Mouse (Mus musculus): ENCODE data around the gene Wbp1. TPM values are rescaled to one million over a fixed set of nuclear protein-coding genes. Genes with fewer than 3 reads are reported as not detected.

The Wbp1 gene
- polyA plus RNA-seq, 1 experiment from 2014 or later: 94.5 TPM

DNA sequence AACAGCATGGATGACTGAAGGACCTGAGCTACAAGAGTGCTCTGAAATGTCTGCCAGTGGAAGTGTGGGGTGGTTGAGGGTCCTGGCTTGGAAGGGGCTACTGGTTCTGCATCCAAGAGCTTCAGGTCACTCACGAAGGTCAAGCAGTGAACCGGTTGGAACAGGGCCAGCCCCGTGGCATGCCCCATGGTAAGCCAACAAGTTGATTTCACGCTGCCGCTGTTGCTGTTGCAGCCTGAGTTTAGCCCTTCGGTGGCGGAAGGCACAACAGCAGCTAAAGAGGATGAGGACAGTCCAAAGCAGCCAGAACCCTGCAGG lies 1.7 kb downstream of the Wbp1 start:
- no peak overlapping the region for H3K4me2 ChIP-seq (ENCODE audit: low read length)
- H3K36me3 ChIP-seq (ENCODE audit: control insufficient read depth, insufficient read depth, low read length): peaks cover 38% of the 10 kb centered on the region
- peaks cover 20 to 39% of the 10 kb centered on the region in 2 experiments for H3K4me1 ChIP-seq (ENCODE audit: control insufficient read depth in 2 of 2, insufficient read depth in 2 of 2, low read length in 2 of 2)
- H3K4me3 ChIP-seq (ENCODE audit: control insufficient read depth in 1 of 2, insufficient read depth in 1 of 2, low read depth in 1 of 2, low read length in 2 of 2): no peak overlapping the region
- no peak overlapping the region for H3K27ac ChIP-seq (replicated peaks in 1 of 2; ENCODE audit: control insufficient read depth in 1 of 2, insufficient read depth in 1 of 2, low read depth in 2 of 2, low read length in 2 of 2)
- ATAC-seq (ENCODE audit: insufficient number of reproducible peaks, insufficient read depth, low FRiP score, low read depth): no peak
- peak overlapping the region; percentile 79 for H3K9ac ChIP-seq (ENCODE audit: low read length)
- WGBS: 79% methylated on average over 7 of the region's 7 CpGs
- H3K27me3 ChIP-seq (ENCODE audit: control insufficient read depth, insufficient read depth, low read length): no peaks in the 10 kb centered on the region
- H3K9me3 ChIP-seq (ENCODE audit: control insufficient read depth, low read length): no peaks in the 10 kb centered on the region

DNA sequence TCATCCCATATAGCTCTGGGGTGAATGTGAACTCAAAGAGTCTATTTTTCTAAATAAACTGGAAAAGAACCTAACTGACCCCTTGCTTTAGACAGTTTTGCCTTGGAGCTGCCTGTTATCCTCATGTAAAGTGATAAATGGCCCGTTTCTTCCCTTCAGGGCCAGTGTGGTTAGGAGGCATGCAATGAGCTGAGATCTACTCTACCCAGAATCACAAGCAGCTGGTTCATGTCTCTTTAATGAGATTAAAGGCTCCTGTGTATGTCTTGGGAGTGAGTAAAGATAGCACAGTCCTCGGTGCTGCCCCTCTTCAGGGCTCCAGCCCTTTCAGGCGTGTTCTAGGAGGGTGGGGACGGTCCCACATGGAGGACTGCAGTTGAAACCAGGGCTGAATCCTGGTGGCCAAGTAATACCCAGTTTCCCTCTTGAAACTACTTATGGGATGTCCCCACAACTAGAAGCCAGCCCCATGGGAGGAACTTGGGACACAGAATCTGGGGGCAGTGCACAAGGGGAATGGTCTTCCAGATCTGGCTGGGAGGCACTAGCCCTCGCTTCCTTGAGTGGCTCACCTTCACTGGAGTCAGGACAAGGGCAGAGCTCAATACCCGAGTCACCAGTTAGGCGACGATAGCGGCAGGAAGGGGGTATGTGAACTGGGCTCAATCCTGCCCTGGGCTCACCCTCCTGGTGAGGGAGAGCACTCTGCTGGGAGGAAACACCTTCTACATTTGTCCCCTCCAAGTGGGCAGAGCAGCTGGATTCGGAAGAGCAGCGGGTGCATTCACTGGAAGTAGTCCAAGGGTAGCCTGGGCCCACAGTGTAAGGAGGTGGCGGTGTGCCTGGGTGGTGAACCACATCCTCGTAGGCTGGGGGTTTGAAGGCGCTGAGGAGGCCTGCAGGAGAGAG lies 2.3 kb downstream of the Wbp1 start:
- Histone ChIP-seq H3K9me3 (ENCODE audit: control insufficient read depth, low read length) (no peaks in the 10 kb centered on the region), H3K4me3 (ENCODE audit: control insufficient read depth in 1 of 2, insufficient read depth in 1 of 2, low read depth in 1 of 2, low read length in 2 of 2) (no peak overlapping the region), H3K27me3 (ENCODE audit: control insufficient read depth, insufficient read depth, low read length) (no peaks in the 10 kb centered on the region), H3K4me1 (ENCODE audit: control insufficient read depth in 2 of 2, insufficient read depth in 2 of 2, low read length in 2 of 2) (peaks cover 15 to 38% of the 10 kb centered on the region in 2 experiments), H3K9ac (ENCODE audit: low read length) (no peak overlapping the region), H3K36me3 (ENCODE audit: control insufficient read depth, insufficient read depth, low read length) (peaks cover 38% of the 10 kb centered on the region), H3K4me2 (ENCODE audit: low read length) (no peak overlapping the region), H3K27ac (replicated peaks in 1 of 2; ENCODE audit: control insufficient read depth in 1 of 2, insufficient read depth in 1 of 2, low read depth in 2 of 2, low read length in 2 of 2) (no peak overlapping the region)
- no peak for ATAC-seq (ENCODE audit: insufficient number of reproducible peaks, insufficient read depth, low FRiP score, low read depth)
- WGBS: 72% methylated on average over 14 of the region's 14 CpGs

DNA sequence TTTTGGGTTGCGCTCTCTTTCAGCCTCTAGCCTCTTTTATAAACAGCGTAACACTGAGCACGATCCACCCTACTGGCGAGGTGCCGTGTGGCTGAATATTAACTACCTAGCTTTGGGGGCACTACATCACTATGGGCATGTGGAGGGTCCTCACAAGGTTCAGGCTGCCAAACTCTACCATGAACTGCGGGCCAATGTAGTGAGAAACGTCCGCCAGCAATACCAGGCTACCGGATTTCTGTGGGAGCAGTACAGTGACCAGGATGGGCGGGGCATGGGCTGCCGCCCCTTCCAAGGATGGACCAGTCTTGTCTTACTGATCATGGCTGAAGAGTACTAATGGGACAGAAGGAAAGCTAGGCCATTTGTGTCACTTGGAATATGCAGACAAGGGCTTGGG lies 3.0 kb downstream of the Wbp1 start:
- Histone ChIP-seq H3K4me2 (ENCODE audit: low read length) (no peak overlapping the region), H3K4me1 (ENCODE audit: control insufficient read depth in 2 of 2, insufficient read depth in 2 of 2, low read length in 2 of 2) (peaks cover 15 to 35% of the 10 kb centered on the region in 2 experiments), H3K36me3 (ENCODE audit: control insufficient read depth, insufficient read depth, low read length) (peaks cover 36% of the 10 kb centered on the region), H3K4me3 (ENCODE audit: control insufficient read depth in 1 of 2, insufficient read depth in 1 of 2, low read depth in 1 of 2, low read length in 2 of 2) (no peak overlapping the region), H3K9me3 (ENCODE audit: control insufficient read depth, low read length) (no peaks in the 10 kb centered on the region), H3K27ac (replicated peaks in 1 of 2; ENCODE audit: control insufficient read depth in 1 of 2, insufficient read depth in 1 of 2, low read depth in 2 of 2, low read length in 2 of 2) (no peak overlapping the region), H3K9ac (ENCODE audit: low read length) (no peak overlapping the region), H3K27me3 (ENCODE audit: control insufficient read depth, insufficient read depth, low read length) (no peaks in the 10 kb centered on the region)
- WGBS: 82% methylated on average over 11 of the region's 11 CpGs
- ATAC-seq (ENCODE audit: insufficient number of reproducible peaks, insufficient read depth, low FRiP score, low read depth): no peak

DNA sequence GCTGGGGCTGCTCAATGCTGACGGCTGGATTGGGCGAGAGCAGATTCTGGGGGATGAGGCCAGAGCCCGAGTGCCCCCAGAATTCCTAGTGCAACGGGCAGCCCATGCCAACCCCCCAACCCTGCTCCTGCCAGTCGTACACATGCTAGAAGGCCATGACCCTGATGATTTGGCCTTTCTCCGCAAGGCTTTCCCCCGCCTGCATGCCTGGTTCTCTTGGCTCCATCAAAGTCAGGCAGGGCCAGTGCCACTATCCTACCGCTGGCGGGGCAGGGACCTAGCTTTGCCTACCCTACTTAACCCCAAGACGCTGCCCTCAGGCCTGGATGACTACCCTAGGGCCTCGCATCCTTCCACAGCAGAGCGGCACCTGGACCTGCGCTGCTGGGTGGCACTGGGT lies 3.7 kb downstream of the Wbp1 start:
- Histone ChIP-seq H3K27ac (replicated peaks in 1 of 2; ENCODE audit: control insufficient read depth in 1 of 2, insufficient read depth in 1 of 2, low read depth in 2 of 2, low read length in 2 of 2) (no peak overlapping the region), H3K4me3 (ENCODE audit: control insufficient read depth in 1 of 2, insufficient read depth in 1 of 2, low read depth in 1 of 2, low read length in 2 of 2) (no peak overlapping the region), H3K9me3 (ENCODE audit: control insufficient read depth, low read length) (no peaks in the 10 kb centered on the region), H3K4me2 (ENCODE audit: low read length) (no peak overlapping the region), H3K36me3 (ENCODE audit: control insufficient read depth, insufficient read depth, low read length) (peaks cover 32% of the 10 kb centered on the region), H3K9ac (ENCODE audit: low read length) (no peak overlapping the region), H3K27me3 (ENCODE audit: control insufficient read depth, insufficient read depth, low read length) (no peaks in the 10 kb centered on the region), H3K4me1 (ENCODE audit: control insufficient read depth in 2 of 2, insufficient read depth in 2 of 2, low read length in 2 of 2) (peaks cover 15 to 32% of the 10 kb centered on the region in 2 experiments)
- WGBS: 93% methylated on average over 13 of the region's 13 CpGs
- no peak for ATAC-seq (ENCODE audit: insufficient number of reproducible peaks, insufficient read depth, low FRiP score, low read depth)

DNA sequence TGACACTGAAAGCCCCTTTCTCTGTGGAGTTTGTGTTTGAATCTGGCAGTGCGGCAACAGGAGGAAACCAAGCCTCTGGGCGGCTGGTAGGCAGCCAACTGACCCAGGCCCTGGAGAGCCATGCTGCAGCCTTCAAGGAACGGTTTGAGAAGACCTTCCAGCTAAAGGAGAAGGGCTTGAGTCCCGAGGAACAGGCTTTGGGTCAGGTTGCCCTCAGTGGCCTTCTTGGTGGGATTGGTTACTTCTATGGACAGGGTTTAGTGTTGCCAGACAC lies 4.3 kb downstream of the Wbp1 start:
- Histone ChIP-seq H3K36me3 (ENCODE audit: control insufficient read depth, insufficient read depth, low read length) (peaks cover 33% of the 10 kb centered on the region), H3K4me2 (ENCODE audit: low read length) (no peak overlapping the region), H3K9ac (ENCODE audit: low read length) (no peak overlapping the region), H3K27me3 (ENCODE audit: control insufficient read depth, insufficient read depth, low read length) (no peaks in the 10 kb centered on the region), H3K27ac (replicated peaks in 1 of 2; ENCODE audit: control insufficient read depth in 1 of 2, insufficient read depth in 1 of 2, low read depth in 2 of 2, low read length in 2 of 2) (no peak overlapping the region), H3K4me3 (ENCODE audit: control insufficient read depth in 1 of 2, insufficient read depth in 1 of 2, low read depth in 1 of 2, low read length in 2 of 2) (no peak overlapping the region), H3K4me1 (ENCODE audit: control insufficient read depth in 2 of 2, insufficient read depth in 2 of 2, low read length in 2 of 2) (peaks cover 12 to 29% of the 10 kb centered on the region in 2 experiments), H3K9me3 (ENCODE audit: control insufficient read depth, low read length) (no peaks in the 10 kb centered on the region)
- no peak for ATAC-seq (ENCODE audit: insufficient number of reproducible peaks, insufficient read depth, low FRiP score, low read depth)
- WGBS: 89% methylated on average over 4 of the region's 4 CpGs

DNA sequence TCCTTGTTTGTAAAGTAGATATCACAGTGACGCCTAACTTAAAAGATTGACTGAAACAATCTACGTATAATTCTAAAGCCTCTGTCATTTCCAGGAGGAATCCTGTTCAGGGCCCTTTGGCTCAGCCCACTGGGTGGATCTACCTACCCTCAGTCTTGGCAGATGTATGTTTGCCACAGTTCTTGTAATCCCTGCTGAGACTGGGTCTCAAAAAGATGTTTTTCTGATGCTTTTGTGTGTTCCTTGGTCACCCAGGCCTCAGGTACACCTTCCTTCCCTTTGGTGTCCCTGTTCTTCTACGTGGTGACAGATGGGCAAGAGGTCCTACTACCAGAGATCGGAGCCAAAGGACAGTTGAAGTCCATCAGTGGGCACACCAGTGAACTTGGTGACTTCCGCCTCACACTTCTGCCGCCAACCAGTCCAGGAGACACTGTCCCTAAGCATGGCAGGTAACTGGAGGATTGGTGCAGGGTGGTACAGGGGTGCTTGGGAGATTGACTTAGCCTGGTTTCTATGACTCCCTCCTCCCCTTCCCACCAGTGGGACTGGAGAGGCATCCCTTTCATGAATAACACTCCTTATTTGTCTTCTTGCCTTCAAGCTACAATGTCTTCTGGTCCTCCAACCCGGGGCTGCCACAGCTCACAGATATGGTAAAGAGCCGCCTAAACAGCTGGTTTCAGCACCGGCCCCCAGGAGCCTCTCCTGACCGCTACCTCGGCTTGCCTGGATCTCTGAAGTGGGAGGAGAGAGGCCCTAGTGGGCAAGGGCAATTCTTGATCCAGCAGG lies 4.8 kb downstream of the Wbp1 start:
- H3K27me3 ChIP-seq (ENCODE audit: control insufficient read depth, insufficient read depth, low read length): no peaks in the 10 kb centered on the region
- H3K9ac ChIP-seq (ENCODE audit: low read length): peak overlapping the region; percentile 84
- H3K27ac ChIP-seq (replicated peaks in 1 of 2; ENCODE audit: control insufficient read depth in 1 of 2, insufficient read depth in 1 of 2, low read depth in 2 of 2, low read length in 2 of 2): no peak overlapping the region
- ATAC-seq (ENCODE audit: insufficient number of reproducible peaks, insufficient read depth, low FRiP score, low read depth): no peak
- WGBS: 70% methylated on average over 11 of the region's 11 CpGs
- peak overlapping the region; percentile 59 to 64 for H3K4me3 ChIP-seq (ENCODE audit: control insufficient read depth in 1 of 2, insufficient read depth in 1 of 2, low read depth in 1 of 2, low read length in 2 of 2)
- H3K4me1 ChIP-seq (ENCODE audit: control insufficient read depth in 2 of 2, insufficient read depth in 2 of 2, low read length in 2 of 2): peaks cover 12 to 32% of the 10 kb centered on the region in 2 experiments
- peak overlapping the region; percentile 85 for H3K4me2 ChIP-seq (ENCODE audit: low read length)
- H3K9me3 ChIP-seq (ENCODE audit: control insufficient read depth, low read length): no peaks in the 10 kb centered on the region
- peaks cover 36% of the 10 kb centered on the region for H3K36me3 ChIP-seq (ENCODE audit: control insufficient read depth, insufficient read depth, low read length)

DNA sequence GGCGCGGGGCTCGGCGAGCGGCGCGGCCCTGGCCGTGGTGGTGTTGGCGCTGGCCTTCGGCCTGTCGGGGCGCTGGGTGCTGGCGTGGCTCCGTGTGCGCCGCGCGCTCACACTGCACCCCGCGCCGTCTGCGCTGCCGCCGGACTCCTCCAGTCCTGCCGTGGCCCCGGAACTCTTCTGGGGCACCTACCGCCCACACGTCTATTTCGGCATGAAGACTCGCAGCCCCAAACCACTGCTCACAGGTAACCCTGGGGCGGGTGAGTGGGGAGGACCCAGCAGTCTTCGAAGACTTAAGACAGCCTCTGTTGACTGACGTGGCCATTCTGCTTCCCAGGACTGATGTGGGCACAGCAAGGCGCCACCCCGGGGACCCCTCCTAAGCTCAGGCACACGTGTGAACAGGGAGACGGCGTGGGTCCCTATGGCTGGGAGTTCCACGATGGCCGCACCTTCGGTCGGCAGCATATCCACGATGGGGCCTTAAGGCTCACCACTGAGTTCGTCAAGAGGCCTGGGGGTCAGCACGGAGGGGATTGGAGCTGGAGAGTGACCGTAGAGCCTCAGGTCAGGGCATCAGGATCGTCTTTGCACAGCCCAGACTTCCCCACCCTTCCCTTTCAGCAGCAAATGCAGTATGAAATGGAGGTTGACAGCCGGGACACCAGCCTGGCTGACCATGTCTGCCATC lies 5.5 kb downstream of the Wbp1 start:
- peak overlapping the region in 1 of 2 experiments; percentile 70; a peak in 2 of 4 replicates for H3K27ac ChIP-seq (replicated peaks in 1 of 2; ENCODE audit: control insufficient read depth in 1 of 2, insufficient read depth in 1 of 2, low read depth in 2 of 2, low read length in 2 of 2)
- H3K4me1 ChIP-seq (ENCODE audit: control insufficient read depth in 2 of 2, insufficient read depth in 2 of 2, low read length in 2 of 2): peaks cover 14 to 34% of the 10 kb centered on the region in 2 experiments
- peak; percentile 51; the same call in 1 of the 2 replicates for ATAC-seq (ENCODE audit: insufficient number of reproducible peaks, insufficient read depth, low FRiP score, low read depth)
- no peaks in the 10 kb centered on the region for H3K27me3 ChIP-seq (ENCODE audit: control insufficient read depth, insufficient read depth, low read length)
- H3K36me3 ChIP-seq (ENCODE audit: control insufficient read depth, insufficient read depth, low read length): peaks cover 43% of the 10 kb centered on the region
- no peaks in the 10 kb centered on the region for H3K9me3 ChIP-seq (ENCODE audit: control insufficient read depth, low read length)
- WGBS: 2% methylated on average over 47 of the region's 48 CpGs
- H3K4me2 ChIP-seq (ENCODE audit: low read length): peak overlapping the region; percentile 85
- peak overlapping the region; percentile 84 for H3K9ac ChIP-seq (ENCODE audit: low read length)
- peak overlapping the region; percentile 59 to 64 for H3K4me3 ChIP-seq (ENCODE audit: control insufficient read depth in 1 of 2, insufficient read depth in 1 of 2, low read depth in 1 of 2, low read length in 2 of 2)

Data from heart, embryonic 14.5 days (tissue).